Mouse (Mus musculus) ES-CJ7 (cell line): ENCODE data around the gene Acr.
A peak's percentile ranks its signal among the peaks of the same experiment; 100 is the strongest.

ENCODE experiments used
- DNase-seq: peaks from one replicate; pipeline ENCODE4 v3.0.0; 2011; ENCODE audit warnings: low read depth, low spot score

Gene Acr

GRCm38 (mm10) chr15:89547824-89548601, 20.1 kb upstream of the Acr start:
- peak; percentile 85 for DNase-seq

- no peak for DNase-seq
Observed at GRCm38 (mm10) chr15:89548837-89549236, 19.3 kb upstream of the Acr start.

- DNase-seq = no peak
Observed at GRCm38 (mm10) chr15:89550506-89550905, 17.6 kb upstream of the Acr start.

GRCm38 (mm10) chr15:89551733-89552132, 16.4 kb upstream of the Acr start:
- DNase-seq = no peak

GRCm38 (mm10) chr15:89555591-89555990, 12.5 kb upstream of the Acr start:
- no peak for DNase-seq

- peak; percentile 85 for DNase-seq
Observed at GRCm38 (mm10) chr15:89556401-89557178, 11.5 kb upstream of the Acr start.

GRCm38 (mm10) chr15:89557179-89557995, 10.7 kb upstream of the Acr start:
- no peak for DNase-seq

- peak; percentile 45 for DNase-seq
Observed at GRCm38 (mm10) chr15:89557996-89558390, 10.1 kb upstream of the Acr start.

GRCm38 (mm10) chr15:89559202-89559731, 8.9 kb upstream of the Acr start:
- peak; percentile 55 for DNase-seq

- DNase-seq = no peak
Observed at GRCm38 (mm10) chr15:89572147-89572546, 4.0 kb downstream of the Acr start.

GRCm38 (mm10) chr15:89582494-89582893, 14.4 kb downstream of the Acr start:
- DNase-seq = no peak

GRCm38 (mm10) chr15:89585101-89585500, 17.0 kb downstream of the Acr start:
- no peak for DNase-seq

- no peak for DNase-seq
Observed at GRCm38 (mm10) chr15:89585631-89586030, 17.5 kb downstream of the Acr start.

GRCm38 (mm10) chr15:89589146-89589545, 21.0 kb downstream of the Acr start:
- no peak for DNase-seq

- DNase-seq = no peak
Observed at GRCm38 (mm10) chr15:89591317-89591716, 23.2 kb downstream of the Acr start.

- peak; percentile 94 for DNase-seq
Observed at GRCm38 (mm10) chr15:89591723-89592455, 23.8 kb downstream of the Acr start, which contains the start of gene Rabl2. Gene Rabl2, minus strand, starts transcription at chr15:89591923.

GRCm38 (mm10) chr15:89592548-89592947, 24.4 kb downstream of the Acr start:
- DNase-seq = no peak

- peak; percentile 49 for DNase-seq
Observed at GRCm38 (mm10) chr15:89605822-89606570, 37.9 kb downstream of the Acr start.

- no peak for DNase-seq
Observed at GRCm38 (mm10) chr15:89607480-89607879, 39.4 kb downstream of the Acr start.

GRCm38 (mm10) chr15:89607888-89608287, 39.8 kb downstream of the Acr start:
- DNase-seq = no peak
